Comparison of ENCODE assay signal across 8 mouse cellular contexts in the genomic region with DNA sequence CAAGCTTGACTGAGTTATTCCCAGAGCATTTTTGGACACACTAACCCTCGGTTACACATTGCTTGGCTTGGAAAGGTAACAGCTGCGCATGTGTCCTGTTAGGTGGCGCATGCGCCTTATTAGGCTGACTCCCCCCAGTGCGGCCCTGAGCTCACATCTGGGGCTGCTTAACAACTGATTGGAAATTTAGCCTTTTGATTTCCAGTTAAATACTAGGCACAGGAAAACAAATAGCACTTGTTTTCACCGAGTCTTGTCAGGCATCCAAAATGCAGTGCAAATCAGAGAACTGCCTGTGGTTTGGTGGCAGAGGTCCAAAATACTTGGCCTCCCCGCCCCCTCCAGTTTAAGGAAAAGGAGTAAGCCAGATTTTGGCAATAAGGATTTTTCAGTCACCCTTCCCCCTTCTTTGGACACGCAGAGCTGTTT.
DNase-seq lines count a peak whose midpoint lies in the region; ATAC-seq and TF ChIP-seq lines count a peak whose summit lies in the region.

No protein-coding gene starts in this region.

- no peaks in the 10 kb centered on the region for H3K9me3 ChIP-seq in hindbrain, embryonic 10.5 days

- CTCF ChIA-PET in Patski (lab: Charles Lee): interaction anchor here (1.2 to 2.3 kb wide), 3 partner anchors 10 to 152 kb away, joined by 3 to 10 read pairs (median 5); no protein-coding TSS in a partner anchor

- WGBS in hindbrain, embryonic 10.5 days: 53% methylated on average over 8 of the region's 8 CpGs
- WGBS in thymus, adult 2 months: 80% methylated on average over 8 of the region's 8 CpGs

- peaks cover 23% of the 10 kb centered on the region for H3K4me1 ChIP-seq in hindbrain, embryonic 10.5 days (replicated peaks)
- peaks cover 24% of the 10 kb centered on the region for H3K4me1 ChIP-seq in thymus, adult 2 months (replicated peaks; ENCODE audit: control insufficient read depth, insufficient read depth, low read length)

- no peaks in the 10 kb centered on the region for H3K36me3 ChIP-seq in hindbrain, embryonic 10.5 days
- no peaks in the 10 kb centered on the region for H3K36me3 ChIP-seq in thymus, adult 2 months (ENCODE audit: control insufficient read depth, insufficient read depth, low read length)

- H3K27ac ChIP-seq in hindbrain, embryonic 10.5 days: no peak overlapping the region
- H3K27ac ChIP-seq in layer of hippocampus, adult 2 months: peak overlapping the region; percentile 88
- no peak overlapping the region for H3K27ac ChIP-seq in thymus, adult 2 months (ENCODE audit: control insufficient read depth, insufficient read depth, low read length)

- peak; percentile 44 for DNase-seq in Patski (ENCODE audit: low read depth, low spot score)
- DNase-seq in cerebellum, adult 9-10 months: peak; percentile 80
- peak; percentile 46 to 52 for DNase-seq in frontal cortex, postnatal 14 days (ENCODE audit: low spot score in 2 of 2)
- peak; percentile 37 for DNase-seq in hindbrain, embryonic 10.5 days (ENCODE audit: low spot score)
- DNase-seq in layer of hippocampus, adult 2 months (ENCODE audit: low spot score in 2 of 2): peak; percentile 53 to 67
- DNase-seq in lung, adult 18-20 months: peak; percentile 81 to 86
- peak; percentile 44 for DNase-seq in right cerebral cortex, postnatal 14 days
- no peak for DNase-seq in thymus, adult 2 months

- no peak overlapping the region for H3K4me3 ChIP-seq in hindbrain, embryonic 10.5 days
- H3K4me3 ChIP-seq in layer of hippocampus, adult 2 months: peak overlapping the region; percentile 49
- no peak overlapping the region for H3K4me3 ChIP-seq in thymus, adult 2 months (ENCODE audit: control insufficient read depth, insufficient read depth, low read length)

- TF ChIP-seq POLR2A in thymus, adult 2 months (IDR thresholded peaks at IDR 0.05; ENCODE audit: control insufficient read depth, extremely low read depth, insufficient read depth, low read length, poor library complexity): no peak

- POLR2A ChIA-PET in Patski (lab: Charles Lee): interaction anchor here (0.6 kb wide), 1 partner anchor 70 kb away, joined by 3 read pairs; no protein-coding TSS in a partner anchor

- H3K27me3 ChIP-seq in Patski: no peaks in the 10 kb centered on the region
- no peaks in the 10 kb centered on the region for H3K27me3 ChIP-seq in hindbrain, embryonic 10.5 days (ENCODE audit: insufficient read depth, poor library complexity, severe bottlenecking)
- no peaks in the 10 kb centered on the region for H3K27me3 ChIP-seq in thymus, adult 2 months (ENCODE audit: control insufficient read depth, insufficient read depth, low read length)

- no peak for TF ChIP-seq CTCF in Patski (IDR thresholded peaks at IDR 0.05)
- no peak for TF ChIP-seq CTCF in layer of hippocampus, adult 2 months (conservative IDR thresholded peaks at IDR 0.05)
- TF ChIP-seq CTCF in thymus, adult 2 months (IDR thresholded peaks at IDR 0.05; ENCODE audit: borderline replicate concordance, control insufficient read depth, extremely low read depth, insufficient read depth, low read length, poor library complexity): no peak

- ATAC-seq in Patski: peak; percentile 65

- in situ Hi-C loops in Patski (cut with MboI; ENCODE audit: low pct_unique_long_range_greater_than_20kb): loop anchor here (5.0 kb wide), 1 partner anchor 99 kb away; no protein-coding TSS in a partner anchor
